Mouse (Mus musculus): ENCODE measurements around the gene Tex28.
"Not testable (repeated sequence)": the region's sequence is repeated elsewhere in the genome, so short reads cannot be mapped to it uniquely, and the experiment has no call there.

Gene Tex28

DNA sequence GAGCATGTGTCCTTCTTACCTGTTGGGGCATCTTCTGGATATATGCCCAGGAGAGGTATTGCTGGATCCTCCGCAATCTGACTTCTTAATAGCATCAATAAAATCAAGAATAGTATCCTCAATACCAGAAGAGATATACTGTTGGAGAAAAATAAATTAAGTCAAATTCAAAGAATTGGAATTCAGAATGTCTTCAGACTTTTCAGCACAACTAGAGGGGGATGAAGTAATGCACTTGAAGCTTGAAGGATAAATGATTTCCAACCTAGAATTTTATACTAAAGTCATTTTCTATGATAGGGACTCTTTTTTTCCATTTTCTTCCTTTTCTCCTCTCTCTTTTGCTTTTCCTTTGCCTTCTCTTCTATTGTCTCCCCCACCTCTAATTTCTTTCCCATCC, at the start of gene Tex28:
Gene Tex28 (minus strand): TSS at position 101 of the 400 bp plus-strand sequence.
- DNase-seq (ENCODE audit: low spot score), result no peak

DNA sequence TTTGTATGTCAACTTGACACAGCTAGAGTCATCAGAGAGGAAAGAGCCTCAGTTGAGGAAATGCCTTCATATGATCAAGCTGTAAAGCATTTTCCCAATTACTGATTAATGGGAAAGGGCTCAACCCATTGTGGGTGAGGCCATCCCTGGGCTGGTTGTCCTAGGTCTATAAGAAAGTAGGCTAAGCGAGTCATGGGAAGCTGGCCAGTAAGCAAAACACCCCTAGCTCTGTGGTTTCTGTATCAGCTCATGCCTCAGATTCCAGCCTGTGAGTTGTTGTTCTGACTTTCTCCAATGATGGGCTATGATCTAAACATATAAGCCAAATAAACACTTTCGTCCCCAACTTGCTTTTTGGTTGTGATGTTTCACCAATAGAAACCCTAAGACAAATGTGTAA, 35.9 kb upstream of the Tex28 start:
- DNase-seq (ENCODE audit: low spot score), result no peak

DNA sequence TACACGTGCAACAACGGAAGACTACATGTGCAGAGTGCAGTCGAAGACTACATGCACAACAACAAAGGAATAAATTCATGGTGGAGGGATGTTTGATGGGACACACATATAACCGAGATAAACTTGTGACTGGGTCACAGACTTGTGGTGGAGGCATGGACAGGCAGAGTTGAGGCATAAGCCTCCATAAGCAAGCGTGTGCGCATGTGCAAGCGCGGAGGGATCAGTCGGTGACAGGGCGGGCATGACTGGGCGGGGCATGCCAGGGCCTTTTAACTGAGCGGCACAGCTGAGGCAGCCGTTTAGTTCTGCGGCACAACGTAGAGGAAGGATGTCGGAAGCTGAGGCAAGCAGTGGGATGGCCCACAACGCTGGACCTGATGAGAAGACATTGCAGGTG, 9.3 kb upstream of the Tex28 start, which contains the start of gene Tktl1:
Gene Tktl1 (plus strand): TSS at position 301 of the 400 bp plus-strand sequence.
- peak; percentile 38 for DNase-seq (ENCODE audit: low spot score)

DNA sequence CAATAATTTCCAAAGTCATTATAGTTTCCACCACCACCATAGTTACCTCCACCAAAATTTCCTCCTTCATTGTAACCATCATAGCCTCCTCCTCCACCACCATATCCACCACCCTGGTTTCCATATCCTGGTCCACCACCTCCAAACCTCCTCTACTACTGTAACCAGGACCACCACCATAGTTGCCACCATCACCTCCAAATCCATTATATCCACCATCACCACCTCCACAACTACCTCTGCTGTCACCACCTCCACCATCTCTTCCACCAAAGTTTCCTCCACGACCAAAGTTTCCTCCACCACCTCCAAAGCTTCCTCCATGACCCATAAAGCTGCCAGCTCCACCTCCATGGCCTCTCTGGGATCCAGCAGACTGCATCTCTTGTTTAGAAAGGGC, 32.4 kb downstream of the Tex28 start, which contains the start of gene Mecp2:
Gene Mecp2 (minus strand): TSS at position 101 of the 400 bp plus-strand sequence.
- not testable (repeated sequence) for DNase-seq (ENCODE audit: low spot score)

DNA sequence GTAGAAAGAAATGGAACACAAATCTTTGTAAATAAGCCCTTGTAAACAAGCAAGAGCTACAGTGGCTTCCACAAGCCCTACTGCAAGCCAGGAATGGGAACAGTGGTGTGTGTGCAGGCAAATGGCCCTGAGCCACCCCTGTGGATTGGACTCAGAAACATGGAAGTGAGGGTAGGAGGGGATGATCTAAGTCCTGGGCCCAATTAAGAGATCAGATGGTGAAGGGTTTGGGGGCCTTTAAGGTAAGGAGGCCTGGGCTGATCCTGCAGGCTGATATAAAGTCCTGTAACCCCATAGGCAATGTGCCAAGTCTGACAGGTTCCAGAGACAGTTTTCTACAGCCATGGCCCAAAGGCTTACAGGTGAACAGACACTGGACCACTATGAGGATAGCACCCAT, 40.5 kb downstream of the Tex28 start, which contains the start of gene Opn1mw:
Gene Opn1mw (plus strand): TSS at position 301 of the 400 bp plus-strand sequence.
- DNase-seq (ENCODE audit: low spot score), result no peak

DNA sequence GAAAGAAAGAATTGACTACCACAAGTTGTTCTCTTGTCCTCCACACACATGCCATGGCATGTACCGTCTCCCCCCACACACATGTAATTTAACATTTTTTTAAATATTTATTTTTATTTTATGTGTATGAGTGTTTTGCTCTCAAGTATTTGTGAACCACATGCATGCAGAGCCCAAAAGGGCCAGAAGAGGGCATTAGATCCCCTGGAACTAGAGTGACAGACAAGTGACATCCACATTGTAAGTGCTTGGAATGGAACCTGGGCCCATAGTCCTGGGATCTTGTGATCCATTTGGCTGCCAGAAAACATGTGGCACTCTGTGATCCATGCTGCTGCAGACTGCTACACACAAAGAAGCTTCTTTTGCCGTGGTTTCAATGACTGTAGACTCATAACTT, 42.7 kb downstream of the Tex28 start:
- DNase-seq (ENCODE audit: low spot score), result no peak

DNA sequence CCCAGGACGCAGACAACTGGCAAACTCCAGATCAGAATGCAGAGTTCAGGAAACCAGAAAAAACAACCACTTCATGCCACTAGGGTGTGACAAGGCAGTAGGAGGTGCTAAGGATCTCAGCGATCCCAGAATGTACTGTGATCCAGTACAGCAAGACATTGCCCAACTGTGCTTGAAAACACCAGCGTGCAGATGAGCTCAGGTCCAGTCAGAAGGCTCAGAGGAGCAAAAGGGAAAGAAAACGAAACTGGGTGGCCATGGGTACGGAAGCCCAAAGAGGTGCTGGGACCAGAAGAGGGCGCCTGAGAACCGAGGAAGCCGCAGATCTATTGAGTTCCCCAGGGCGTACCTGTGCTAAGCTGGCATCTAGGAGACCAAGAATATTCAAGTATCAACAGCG, 52.1 kb downstream of the Tex28 start:
- peak; percentile 64 for DNase-seq (ENCODE audit: low spot score)

DNA sequence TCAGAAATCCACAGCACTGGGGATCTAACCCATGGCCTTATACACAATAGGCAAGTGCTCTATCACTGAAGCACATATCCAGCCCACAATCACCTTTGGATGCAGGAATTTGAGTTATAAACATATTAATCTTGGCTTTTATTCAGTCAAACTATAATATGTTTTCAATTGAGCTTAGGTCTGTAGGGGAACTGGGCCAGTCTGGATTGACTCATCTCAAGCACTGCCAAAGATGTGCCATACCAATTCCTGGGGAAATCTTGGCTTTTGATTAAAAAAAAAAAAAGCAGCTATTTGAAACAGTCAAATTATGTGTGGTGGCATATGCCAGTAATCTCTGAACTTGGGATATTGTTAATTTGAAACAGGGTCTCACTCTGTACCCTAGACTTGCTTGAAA, 53.6 kb downstream of the Tex28 start:
- no peak for DNase-seq (ENCODE audit: low spot score)

DNA sequence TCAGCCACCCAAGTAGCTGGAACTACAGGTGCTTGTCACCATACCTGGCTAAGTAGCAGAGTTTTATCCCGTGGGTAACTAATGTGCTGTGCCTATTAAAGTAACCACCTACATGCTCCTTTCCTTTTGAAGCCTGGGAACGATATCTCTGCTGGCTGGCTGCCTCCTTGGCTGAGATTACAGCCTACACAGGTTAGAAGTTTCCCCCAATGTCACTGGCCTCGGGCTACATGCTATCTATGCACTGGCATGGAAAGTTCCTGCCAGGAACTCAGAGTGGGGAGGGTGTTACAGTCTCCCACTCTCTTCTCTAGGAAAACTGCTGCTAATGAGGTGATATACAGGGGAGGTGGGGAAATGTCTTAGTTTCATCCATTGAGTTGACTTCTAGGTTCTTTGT, 58.9 kb downstream of the Tex28 start:
- DNase-seq (ENCODE audit: low spot score), result no peak

DNA sequence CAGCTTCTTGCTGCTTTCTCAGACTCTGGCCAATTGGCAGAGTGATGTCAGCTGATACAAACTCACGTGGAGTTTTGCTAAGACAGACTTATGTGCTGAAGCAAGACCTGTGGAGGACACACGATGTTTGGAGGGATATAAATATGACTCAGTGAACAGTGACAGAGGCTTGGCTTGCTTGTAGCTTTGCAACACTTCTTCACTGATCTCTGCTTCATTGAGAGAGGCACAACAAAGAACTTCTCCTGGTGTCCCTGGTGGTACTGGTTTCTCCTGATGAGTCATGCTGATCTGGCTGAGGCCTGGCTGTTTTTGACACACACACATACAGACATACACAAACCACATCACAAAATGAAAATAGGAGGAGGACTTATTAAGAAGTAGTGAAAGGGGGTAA, 61.7 kb downstream of the Tex28 start:
- no peak for DNase-seq (ENCODE audit: low spot score)

DNA sequence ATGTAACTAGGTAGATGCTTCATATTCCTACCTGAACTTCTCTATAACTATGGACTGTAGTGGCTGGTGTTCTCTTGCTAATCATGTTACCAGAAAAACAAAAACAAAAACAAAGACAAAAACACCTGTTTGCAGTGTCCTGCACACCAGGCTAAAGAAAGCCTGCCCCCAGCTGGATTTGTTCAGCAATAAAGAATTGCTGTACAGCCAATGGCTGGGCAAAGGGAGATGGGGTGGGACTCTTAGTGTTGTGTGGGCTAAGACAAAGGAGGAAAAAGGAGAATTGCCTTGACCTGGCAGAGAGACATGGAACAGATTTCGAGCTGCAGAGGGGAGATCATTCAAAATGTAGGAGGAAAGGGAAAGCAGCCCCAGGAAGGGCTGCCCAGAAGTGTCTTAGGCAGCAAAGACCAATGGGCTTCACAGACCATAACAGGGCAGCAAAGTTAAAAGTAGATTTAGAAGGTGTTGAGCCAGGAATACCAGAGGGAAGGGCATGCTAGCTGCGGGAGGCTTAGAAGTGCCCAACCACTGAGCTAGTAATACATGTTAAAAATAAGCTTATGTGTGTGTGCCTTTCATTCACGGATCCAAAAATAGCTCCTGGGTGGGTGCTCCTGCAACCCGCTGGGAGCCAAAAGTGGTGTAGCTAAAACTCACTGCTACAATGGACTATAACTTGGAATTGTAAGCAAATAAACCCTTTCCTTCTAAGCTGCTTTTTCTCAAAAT, 64.0 kb downstream of the Tex28 start:
- no peak for DNase-seq (ENCODE audit: low spot score)
